Mouse (Mus musculus) olfactory bulb, adult 2 months (tissue): ENCODE data around the gene Slc12a5.

Source experiments
- CTCF ChIP-seq: fragments of 200-500 bp; IDR thresholded peaks from 2 replicates; pipeline ENCODE4 v1.5.1; 2012; ENCODE audit warnings: low read depth, mild to moderate bottlenecking, low read length, moderate library complexity; ENCODE audit not compliant: insufficient read depth
- POLR2A ChIP-seq: fragments of 200-500 bp; IDR thresholded peaks from 2 replicates; pipeline ENCODE4 v1.6.1; 2012; ENCODE audit warnings: mild to moderate bottlenecking, low read depth, low read length, moderate library complexity; ENCODE audit not compliant: insufficient read depth

- TF ChIP-seq CTCF (no peak), POLR2A (no peak)
Observed at GRCm38 (mm10) chr2:164947930-164948329, 12.7 kb upstream of the Slc12a5 start.
